Mouse (Mus musculus) spleen, adult 2 months (tissue): Measurements from ENCODE around the gene Ssmem1. TPM values are rescaled to one million over a fixed set of nuclear protein-coding genes. Genes with fewer than 3 reads are reported as not detected.

Experiments used
- DNase-seq, 2 experiments: peaks; one replicate each; pipeline versions ENCODE4 v3.0.0 to v3.0.0-alpha.2; 2012 to 2021; ENCODE audit warnings: low spot score in 2 of 2, low read depth in 1 of 2
- H3K27ac ChIP-seq: fragments of 200-500 bp; 2 replicates; pipeline ENCODE4 v1.5.1; 2012; ENCODE audit warnings: low read length, inconsistent platforms; ENCODE audit not compliant: insufficient read depth
- H3K27me3 ChIP-seq: fragments of 200-500 bp; 2 replicates; pipeline ENCODE4 v1.6.1; 2012; ENCODE audit warnings: mild to moderate bottlenecking, moderate library complexity, low read length, inconsistent platforms; ENCODE audit not compliant: control insufficient read depth, insufficient read depth
- H3K36me3 ChIP-seq: fragments of 200-500 bp; 2 replicates; pipeline ENCODE4 v1.6.1; 2012; ENCODE audit warnings: mild to moderate bottlenecking, low read length, inconsistent platforms; ENCODE audit not compliant: control insufficient read depth, insufficient read depth
- H3K4me1 ChIP-seq: fragments of 200-500 bp; 2 replicates; pipeline ENCODE4 v1.6.1; 2011; ENCODE audit warnings: inconsistent platforms; ENCODE audit not compliant: control insufficient read depth, insufficient read depth, insufficient read length
- H3K4me3 ChIP-seq: fragments of 200-500 bp; 2 replicates; pipeline ENCODE4 v1.5.1; 2011; ENCODE audit warnings: mild to moderate bottlenecking, inconsistent platforms; ENCODE audit not compliant: insufficient read depth, insufficient read length; ENCODE audit errors: extremely low read depth
- CTCF ChIP-seq: fragments of 200-500 bp; IDR thresholded peaks from 2 replicates; pipeline ENCODE4 v1.5.1; 2011; ENCODE audit warnings: mild to moderate bottlenecking, inconsistent platforms; ENCODE audit not compliant: insufficient read depth, insufficient read length, insufficient replicate concordance; ENCODE audit errors: extremely low read depth
- POLR2A ChIP-seq: fragments of 200-500 bp; IDR thresholded peaks from 2 replicates; pipeline ENCODE4 v1.6.1; 2011; ENCODE audit warnings: low read depth, low read length, inconsistent platforms
- WGBS: fragments of 180-500 bp; shearing (Covaris S2); methylation state at CpG from one replicate; pipeline ENCODE4 v1.1.7; 2018; 5-methylcytosine and 5-hydroxymethylcytosine counted together
- polyA plus RNA-seq: library from polyadenylated mRNA; depleted of rRNA; stranded (reverse); fragments of >200 nt; gene quantifications from 2 replicates; pipeline ENCODE4 v1.2.3, GENCODE M21; 2012

The Ssmem1 gene
- polyA plus RNA-seq, 1 experiment = not detected

GRCm38 (mm10) chr6:30552628-30553027, 43.0 kb downstream of the Ssmem1 start:
- WGBS = 41% methylated on average over 6 of the region's 6 CpGs
- Histone ChIP-seq H3K27me3 (peaks cover 4% of the 10 kb centered on the region; the same call in 1 of the 2 replicates), H3K4me1 (no peaks in the 10 kb centered on the region), H3K36me3 (no peaks in the 10 kb centered on the region), H3K4me3 (no peak overlapping the region), H3K27ac (no peak overlapping the region)
- no peak for TF ChIP-seq POLR2A
- TF ChIP-seq CTCF = no peak
- DNase-seq = no peak

GRCm38 (mm10) chr6:30553381-30554010, 43.8 kb downstream of the Ssmem1 start:
- Histone ChIP-seq H3K27ac (no peak overlapping the region), H3K27me3 (0 out of 2 replicates have a peak, but pooled peaks cover 2% of the 10 kb centered on the region), H3K4me3 (no peak overlapping the region), H3K36me3 (no peaks in the 10 kb centered on the region), H3K4me1 (no peaks in the 10 kb centered on the region)
- TF ChIP-seq CTCF = no peak
- no peak for DNase-seq
- 92% methylated on average over 7 of the region's 7 CpGs for WGBS

GRCm38 (mm10) chr6:30554092-30554491, 44.4 kb downstream of the Ssmem1 start:
- Histone ChIP-seq H3K27me3 (0 out of 2 replicates have a peak, but pooled peaks cover 2% of the 10 kb centered on the region), H3K27ac (no peak overlapping the region), H3K4me1 (no peaks in the 10 kb centered on the region), H3K36me3 (no peaks in the 10 kb centered on the region), H3K4me3 (no peak overlapping the region)
- TF ChIP-seq CTCF (no peak), POLR2A (no peak)
- WGBS = 94% methylated on average over 5 of the region's 5 CpGs
- DNase-seq = no peak

- Histone ChIP-seq H3K27me3 (0 out of 2 replicates have a peak, but pooled peaks cover 2% of the 10 kb centered on the region), H3K4me1 (no peaks in the 10 kb centered on the region), H3K36me3 (no peaks in the 10 kb centered on the region), H3K4me3 (no peak overlapping the region), H3K27ac (no peak overlapping the region)
- DNase-seq = no peak
- TF ChIP-seq POLR2A (no peak), CTCF (no peak)
- WGBS = 91% methylated on average over 5 of the region's 5 CpGs
Observed at GRCm38 (mm10) chr6:30554621-30555170, 45.0 kb downstream of the Ssmem1 start.

GRCm38 (mm10) chr6:30556080-30556479, 46.4 kb downstream of the Ssmem1 start:
- TF ChIP-seq POLR2A = no peak
- no peak for TF ChIP-seq CTCF
- Histone ChIP-seq H3K4me1 (no peaks in the 10 kb centered on the region), H3K27ac (no peak overlapping the region), H3K4me3 (no peak overlapping the region), H3K36me3 (no peaks in the 10 kb centered on the region), H3K27me3 (0 out of 2 replicates have a peak, but pooled peaks cover 2% of the 10 kb centered on the region)
- no peak for DNase-seq
- 47% methylated on average over 4 of the region's 9 CpGs for WGBS

- Histone ChIP-seq H3K27ac (no peak overlapping the region), H3K27me3 (no peaks in the 10 kb centered on the region), H3K4me3 (no peak overlapping the region), H3K4me1 (no peaks in the 10 kb centered on the region), H3K36me3 (no peaks in the 10 kb centered on the region)
- TF ChIP-seq POLR2A = no peak
- TF ChIP-seq CTCF = no peak
- no peak for DNase-seq
- 79% methylated on average over 1 of the region's 1 CpGs for WGBS
Observed at GRCm38 (mm10) chr6:30559726-30560125, 50.1 kb downstream of the Ssmem1 start.

GRCm38 (mm10) chr6:30562132-30562531, 52.5 kb downstream of the Ssmem1 start:
- WGBS = 78% methylated on average over 4 of the region's 4 CpGs
- TF ChIP-seq CTCF (no peak), POLR2A (no peak)
- no peaks in the 10 kb centered on the region for H3K27me3 ChIP-seq
- H3K27ac ChIP-seq = no peak overlapping the region
- no peak overlapping the region for H3K4me3 ChIP-seq
- H3K36me3 ChIP-seq = no peaks in the 10 kb centered on the region
- no peak for DNase-seq
- no peaks in the 10 kb centered on the region for H3K4me1 ChIP-seq
